Mouse (Mus musculus): ENCODE results near the gene Pdzk1ip1. TPM values are rescaled to one million over a fixed set of nuclear protein-coding genes. Genes with fewer than 3 reads are reported as not detected.
A peak's percentile ranks its signal among the peaks of the same experiment; 100 is the strongest.

Pdzk1ip1 gene
- polyA plus RNA-seq, 1 experiment from 2014 or later: 0.46 TPM

GRCm38 (mm10) chr4:115133621-115134295 is 45.2 kb downstream of the Pdzk1ip1 start, which contains the start of gene Cyp4x1:
Cyp4x1 (minus strand) TSS chr4:115134281.
- peak; percentile 91 for ATAC-seq
- peak within 1 kb of the TSS; percentile 58 for H3K4me2 ChIP-seq (ENCODE audit: low read length)
- H3K4me3 ChIP-seq (replicated peaks; ENCODE audit: low read length): peak within 1 kb of the TSS; percentile 56
- H3K9ac ChIP-seq (replicated peaks; ENCODE audit: low read depth, low read length): peak within 1 kb of the TSS; percentile 65
- 1% methylated on average over 29 of the region's 29 CpGs for WGBS
- 0 out of 2 replicates have a peak, but pooled peaks cover 3% of the 10 kb centered on the region for H3K27me3 ChIP-seq (replicated peaks; ENCODE audit: control insufficient read depth, insufficient read depth, low read length)
- H3K9me3 ChIP-seq (ENCODE audit: control insufficient read depth, low read length): no peaks in the 10 kb centered on the region
- no peaks in the 10 kb centered on the region for H3K36me3 ChIP-seq (ENCODE audit: control insufficient read depth, insufficient read depth)
- H3K4me1 ChIP-seq (replicated peaks; ENCODE audit: control insufficient read depth, insufficient read depth, low read length): peaks cover 3% of the 10 kb centered on the region
- H3K27ac ChIP-seq (ENCODE audit: low read length): peak within 1 kb of the TSS; percentile 41; the same call in 1 of the 2 replicates

GRCm38 (mm10) chr4:115134296-115134630 is 45.8 kb downstream of the Pdzk1ip1 start:
- Histone ChIP-seq H3K9me3 (ENCODE audit: control insufficient read depth, low read length) (no peaks in the 10 kb centered on the region), H3K9ac (replicated peaks; ENCODE audit: low read depth, low read length) (peak overlapping the region; percentile 65), H3K4me3 (replicated peaks; ENCODE audit: low read length) (peak overlapping the region; percentile 56), H3K4me2 (ENCODE audit: low read length) (peak overlapping the region; percentile 58), H3K4me1 (replicated peaks; ENCODE audit: control insufficient read depth, insufficient read depth, low read length) (peaks cover 3% of the 10 kb centered on the region), H3K27me3 (replicated peaks; ENCODE audit: control insufficient read depth, insufficient read depth, low read length) (0 out of 2 replicates have a peak, but pooled peaks cover 3% of the 10 kb centered on the region), H3K36me3 (ENCODE audit: control insufficient read depth, insufficient read depth) (no peaks in the 10 kb centered on the region), H3K27ac (ENCODE audit: low read length) (no peak overlapping the region)
- peak; percentile 48 for ATAC-seq
- 7% methylated on average over 7 of the region's 7 CpGs for WGBS

Other genes with a start within 250 kb of the Pdzk1ip1 start
- gene Foxd2, start 179.8 kb upstream of the Pdzk1ip1 start, polyA plus RNA-seq (2015; fragmentation: Nextera tagmentation; extraction: Ambion mirVana): 0.15 TPM in 2 replicates
- not detected in 2 replicates for gene Foxe3, start 162.7 kb upstream of the Pdzk1ip1 start, polyA plus RNA-seq (2015; fragmentation: Nextera tagmentation; extraction: Ambion mirVana)
- gene Cmpk1, start 101.5 kb upstream of the Pdzk1ip1 start, polyA plus RNA-seq (2015; fragmentation: Nextera tagmentation; extraction: Ambion mirVana): 160 and 185 TPM in 2 replicates
- 4.9 and 6.4 TPM in 2 replicates for gene Stil, start 88.5 kb upstream of the Pdzk1ip1 start, polyA plus RNA-seq (2015; fragmentation: Nextera tagmentation; extraction: Ambion mirVana)
- gene Tal1, start 32.3 kb upstream of the Pdzk1ip1 start, polyA plus RNA-seq (2015; fragmentation: Nextera tagmentation; extraction: Ambion mirVana): 0.25 and 0.62 TPM in 2 replicates
- 3.0 and 5.9 TPM in 2 replicates for gene Cyp4x1, start 45.6 kb downstream of the Pdzk1ip1 start, polyA plus RNA-seq (2015; fragmentation: Nextera tagmentation; extraction: Ambion mirVana)
- not detected in 2 replicates for gene Cyp4a29, start 153.4 kb downstream of the Pdzk1ip1 start, polyA plus RNA-seq (2015; fragmentation: Nextera tagmentation; extraction: Ambion mirVana)
- not detected in 2 replicates for gene Cyp4a12a, start 210.3 kb downstream of the Pdzk1ip1 start, polyA plus RNA-seq (2015; fragmentation: Nextera tagmentation; extraction: Ambion mirVana)